Mouse (Mus musculus): ENCODE measurements around the gene Gm10272. TPM values are rescaled to one million over a fixed set of nuclear protein-coding genes. Genes with fewer than 3 reads are reported as not detected.
"Not testable (repeated sequence)": the region's sequence is repeated elsewhere in the genome, so short reads cannot be mapped to it uniquely, and the experiment has no call there.

Gene Gm10272
- total RNA-seq, 4 experiments from 2014 or later, result not detected

- no peak for DNase-seq (ENCODE audit: low spot score in 2 of 2)
Measured at GRCm38 (mm10) chr10:77726186-77726585, 19.8 kb downstream of the Gm10272 start, which contains the start of gene Gm10100. TSS of gene Gm10100 (plus strand) at chr10:77726486.

GRCm38 (mm10) chr10:77728280-77728679 lies 21.9 kb downstream of the Gm10272 start:
- DNase-seq (ENCODE audit: low spot score in 2 of 2), result no peak

DNA sequence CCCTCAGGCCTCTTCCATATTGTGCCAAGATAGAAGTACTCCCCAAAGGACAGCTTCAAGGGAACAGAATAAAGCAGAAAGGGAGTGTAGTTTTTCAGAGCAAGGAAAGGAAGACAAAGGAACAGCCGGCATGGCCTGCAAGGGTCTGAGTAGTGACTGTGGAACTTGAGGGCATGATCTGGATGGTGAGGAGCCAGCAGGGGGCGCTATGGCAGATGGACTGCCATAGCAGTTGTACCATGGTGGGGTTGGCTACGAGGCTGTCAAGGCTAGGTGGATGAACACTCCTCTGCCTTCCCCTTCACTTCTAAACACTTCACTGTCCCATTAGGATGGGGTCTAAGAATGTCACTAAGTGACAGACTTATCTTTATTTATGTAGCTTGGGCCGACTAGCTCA lies 22.8 kb downstream of the Gm10272 start:
- no peak for DNase-seq (ENCODE audit: low spot score in 2 of 2)

GRCm38 (mm10) chr10:77735928-77736327 lies 29.5 kb downstream of the Gm10272 start:
- DNase-seq (ENCODE audit: low spot score in 2 of 2), result no peak

DNA sequence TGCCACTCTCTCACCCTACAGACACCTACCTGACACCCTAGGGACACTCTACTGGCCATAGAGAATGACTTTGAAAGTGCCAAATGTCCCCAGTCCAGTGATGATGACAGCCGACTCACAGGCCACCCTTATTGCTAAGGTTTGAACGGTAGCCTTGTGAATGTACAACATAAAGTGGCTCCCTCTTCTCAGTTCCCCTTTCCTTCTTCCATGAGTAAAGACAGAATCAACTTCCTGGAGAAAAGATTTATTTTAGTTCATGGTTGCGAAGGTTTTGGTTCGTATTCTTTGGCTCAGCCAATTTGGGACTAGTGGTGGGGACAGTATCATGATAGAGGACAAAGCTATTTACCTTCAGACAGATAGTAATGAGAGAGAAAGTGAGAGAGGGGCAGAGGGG lies 32.5 kb downstream of the Gm10272 start:
- DNase-seq (ENCODE audit: low spot score in 2 of 2), result no peak

- DNase-seq (ENCODE audit: low spot score in 2 of 2), result not testable (repeated sequence)
Measured at GRCm38 (mm10) chr10:77741924-77742688, 35.7 kb downstream of the Gm10272 start, which contains the start of gene Gm18596. TSS of gene Gm18596 (minus strand) at chr10:77742638.

GRCm38 (mm10) chr10:77750686-77751085 lies 44.3 kb downstream of the Gm10272 start:
- not testable (repeated sequence) for DNase-seq (ENCODE audit: low spot score in 2 of 2)

- DNase-seq (ENCODE audit: low spot score in 2 of 2), result not testable (repeated sequence)
Measured at GRCm38 (mm10) chr10:77751254-77751653, 44.8 kb downstream of the Gm10272 start, which contains the start of gene Gm9736. TSS of gene Gm9736 (minus strand) at chr10:77751354.

GRCm38 (mm10) chr10:77752312-77752711 lies 45.9 kb downstream of the Gm10272 start:
- DNase-seq (ENCODE audit: low spot score in 2 of 2), result not testable (repeated sequence)

DNA sequence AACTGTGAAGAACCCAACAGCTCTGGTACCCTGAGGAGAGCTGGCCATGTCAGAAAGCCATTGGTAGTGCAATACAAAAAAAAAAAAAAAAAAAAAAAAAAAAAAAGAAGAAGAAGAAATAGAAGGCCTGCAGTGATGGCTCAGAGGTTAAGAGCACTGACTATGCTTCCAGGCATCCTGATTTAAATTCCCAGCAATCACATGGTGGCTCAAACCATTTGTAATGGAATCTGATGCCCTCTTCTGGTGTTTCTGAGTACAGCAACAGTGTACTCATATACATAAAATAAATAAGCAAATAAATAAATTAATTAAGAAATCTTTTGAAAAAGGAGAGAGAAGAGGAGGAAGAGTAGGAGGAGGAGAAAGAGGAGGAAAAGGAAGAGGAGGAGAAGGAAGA lies 47.0 kb downstream of the Gm10272 start:
- no peak for DNase-seq (ENCODE audit: low spot score in 2 of 2)

Other genes with a start within 250 kb of the Gm10272 start
- 1 to 10 TPM; 4.4 to 7.3 (median 5.9) TPM for gene Fam207a, start 190.8 kb upstream of the Gm10272 start, total RNA-seq (2022)
- gene Itgb2, start 176.4 kb upstream of the Gm10272 start, total RNA-seq (2022), result under 1 TPM; 0.48 to 0.99 (median 0.88) TPM
- gene Pttg1ip, start 124.9 kb upstream of the Gm10272 start, total RNA-seq (2022), result 10 to 100 TPM; 15.4 to 30.1 (median 25.8) TPM
- gene Sumo3, start 100.5 kb upstream of the Gm10272 start, total RNA-seq (2022), result 10 to 100 TPM; 38.7 to 59.9 (median 41.6) TPM
- gene Gm49325, start 100.4 kb upstream of the Gm10272 start, total RNA-seq (2022), result 10 to 100 TPM in 2 of 4 experiments, 1 to 10 TPM in 2; 5.7 to 18.3 (median 11.6) TPM
- 100 to 1,000 TPM in 2 of 4 experiments, 10 to 100 TPM in 2; 81.6 to 141 (median 104) TPM for gene Ube2g2, start 84.4 kb upstream of the Gm10272 start, total RNA-seq (2022)
- not detected for gene Tspear, start 20.1 kb upstream of the Gm10272 start, total RNA-seq (2022)
- gene Gm19402, start 15.9 kb upstream of the Gm10272 start, total RNA-seq (2022), result not detected
- gene Gm9508, start 9.4 kb upstream of the Gm10272 start, total RNA-seq (2022), result not detected
- not detected for gene Gm10024, start 4.8 kb downstream of the Gm10272 start, total RNA-seq (2022)
- gene Gm10142, start 9.2 kb downstream of the Gm10272 start, total RNA-seq (2022), result not detected
- not detected for gene Krtap12-1, start 14.0 kb downstream of the Gm10272 start, total RNA-seq (2022)
- not detected for gene Gm10100, start 19.9 kb downstream of the Gm10272 start, total RNA-seq (2022)
- gene Gm18596, start 36.0 kb downstream of the Gm10272 start, total RNA-seq (2022), result not detected
- gene Gm9736, start 44.7 kb downstream of the Gm10272 start, total RNA-seq (2022), result not detected
- gene Gm3233, start 53.1 kb downstream of the Gm10272 start, total RNA-seq (2022), result not detected
- not detected for gene Gm3238, start 64.7 kb downstream of the Gm10272 start, total RNA-seq (2022)
- not detected for gene Gm7138, start 70.3 kb downstream of the Gm10272 start, total RNA-seq (2022)
- gene Gm3250, start 75.9 kb downstream of the Gm10272 start, total RNA-seq (2022), result not detected
- gene Gm7137, start 81.6 kb downstream of the Gm10272 start, total RNA-seq (2022), result not detected
- gene Gm9639, start 88.5 kb downstream of the Gm10272 start, total RNA-seq (2022), result not detected
- not detected for gene Gm19668, start 92.5 kb downstream of the Gm10272 start, total RNA-seq (2022)
- gene Gm9507, start 105.2 kb downstream of the Gm10272 start, total RNA-seq (2022), result not detected
- gene Gm2696, start 108.1 kb downstream of the Gm10272 start, total RNA-seq (2022), result not detected
- gene Krtap10-4, start 120.5 kb downstream of the Gm10272 start, total RNA-seq (2022), result not detected
- not detected for gene Krtap10-10, start 129.3 kb downstream of the Gm10272 start, total RNA-seq (2022)
- not detected for gene Gm36176, start 140.2 kb downstream of the Gm10272 start, total RNA-seq (2022)
- gene Gm10318, start 146.2 kb downstream of the Gm10272 start, total RNA-seq (2022), result not detected
- not detected for gene Gm3285, start 155.3 kb downstream of the Gm10272 start, total RNA-seq (2022)
- under 1 TPM; 0.07 to 0.49 (median 0.08) TPM for gene Lrrc3, start 195.9 kb downstream of the Gm10272 start, total RNA-seq (2022)